ENCODE assay signal across 8 mouse cellular contexts in genomic region chr14:23529720-23530119, GRCm38 (mm10).
DNase-seq lines count a peak whose midpoint lies in the region; ATAC-seq lines count a peak whose summit lies in the region.

No protein-coding gene starts in this region.

- no peak overlapping the region for H3K4me3 ChIP-seq in kidney, embryonic 15.5 days (replicated peaks)
- no peak overlapping the region for H3K4me3 ChIP-seq in limb, embryonic 15.5 days

- ATAC-seq in kidney, embryonic 15.5 days (replicated peaks; ENCODE audit: low FRiP score) = no peak
- no peak for ATAC-seq in limb, embryonic 15.5 days (ENCODE audit: insufficient number of reproducible peaks, low FRiP score, low TSS enrichment, low read depth)

- no peaks in the 10 kb centered on the region for H3K36me3 ChIP-seq in kidney, embryonic 15.5 days
- no peaks in the 10 kb centered on the region for H3K36me3 ChIP-seq in limb, embryonic 15.5 days

- DNase-seq in adrenal gland, adult (ENCODE audit: inconsistent age in 2 of 2, low spot score in 1 of 2) = peak; percentile 52 to 89
- DNase-seq in adrenal gland, adult 8-10 months = no peak
- DNase-seq in CD4-positive helper T cell, adult 2 months (ENCODE audit: low read depth, low spot score) = peak; percentile 18
- DNase-seq in brain, embryonic 18.5 days (ENCODE audit: low read depth, low spot score) = peak; percentile 49
- peak; percentile 54 for DNase-seq in fibroblast of lung, adult 2 months (ENCODE audit: low read depth)
- peak; percentile 74 to 77 for DNase-seq in right cerebral cortex, postnatal 10 days (ENCODE audit: low spot score in 2 of 2)

- 9% methylated on average over 4 of the region's 4 CpGs for WGBS in kidney, embryonic 15.5 days
- WGBS in limb, embryonic 15.5 days = 5% methylated on average over 4 of the region's 4 CpGs

- 0 out of 2 replicates have a peak overlapping the region, but pooled peaks have one; percentile 25 for H3K27ac ChIP-seq in kidney, embryonic 15.5 days
- H3K27ac ChIP-seq in limb, embryonic 15.5 days = peak overlapping the region; percentile 47; the same call in 1 of the 2 replicates

- H3K4me1 ChIP-seq in kidney, embryonic 15.5 days = peaks cover 6% of the 10 kb centered on the region; the same call in 1 of the 2 replicates
- H3K4me1 ChIP-seq in limb, embryonic 15.5 days = peaks cover 16% of the 10 kb centered on the region

- H3K9me3 ChIP-seq in kidney, embryonic 15.5 days (replicated peaks) = peaks cover 6% of the 10 kb centered on the region
- H3K9me3 ChIP-seq in limb, embryonic 15.5 days = no peaks in the 10 kb centered on the region

- H3K27me3 ChIP-seq in kidney, embryonic 15.5 days = no peaks in the 10 kb centered on the region
- no peaks in the 10 kb centered on the region for H3K27me3 ChIP-seq in limb, embryonic 15.5 days

- no peak overlapping the region for H3K9ac ChIP-seq in kidney, embryonic 15.5 days
- no peak overlapping the region for H3K9ac ChIP-seq in limb, embryonic 15.5 days

- H3K4me2 ChIP-seq in kidney, embryonic 15.5 days = no peak overlapping the region
- no peak overlapping the region for H3K4me2 ChIP-seq in limb, embryonic 15.5 days
